Mouse (Mus musculus): ENCODE data around the gene Naa50. TPM values are rescaled to one million over a fixed set of nuclear protein-coding genes. Genes with fewer than 3 reads are reported as not detected.

Gene Naa50
- polyA plus RNA-seq (2015; fragmentation: Nextera tagmentation; extraction: Ambion mirVana): 64.2 and 72.0 TPM in 2 replicates

- no peaks in the 10 kb centered on the region for H3K36me3 ChIP-seq
- peak within 1 kb of the TSS; percentile 87 for H3K4me2 ChIP-seq
- under 1% methylated on average over 69 of the region's 71 CpGs for WGBS
- peak; percentile 89 for ATAC-seq (ENCODE audit: low FRiP score)
- H3K9ac ChIP-seq (replicated peaks): peak within 1 kb of the TSS; percentile 95
- H3K27ac ChIP-seq (replicated peaks): peak within 1 kb of the TSS; percentile 98
- no peaks in the 10 kb centered on the region for H3K9me3 ChIP-seq (replicated peaks)
- no peaks in the 10 kb centered on the region for H3K27me3 ChIP-seq (replicated peaks)
- peaks cover 27% of the 10 kb centered on the region for H3K4me1 ChIP-seq
- H3K4me3 ChIP-seq (replicated peaks): peak within 1 kb of the TSS; percentile 94
Observed at GRCm38 (mm10) chr16:44139536-44140185, at the start of gene Naa50, which contains the start of gene Atp6v1a. Gene Naa50, plus strand, starts transcription at chr16:44139830. Gene Atp6v1a, minus strand, starts transcription at chr16:44139705.

- no peak for ATAC-seq (ENCODE audit: low FRiP score)
- Histone ChIP-seq H3K9me3 (replicated peaks) (no peaks in the 10 kb centered on the region), H3K4me1 (no peaks in the 10 kb centered on the region), H3K9ac (replicated peaks) (no peak overlapping the region), H3K36me3 (peaks cover 79% of the 10 kb centered on the region), H3K27ac (replicated peaks) (no peak overlapping the region), H3K4me3 (replicated peaks) (no peak overlapping the region), H3K4me2 (no peak overlapping the region), H3K27me3 (replicated peaks) (no peaks in the 10 kb centered on the region)
- 95% methylated on average over 7 of the region's 7 CpGs for WGBS
Observed at GRCm38 (mm10) chr16:44099377-44099776, 40.3 kb upstream of the Naa50 start.

GRCm38 (mm10) chr16:44101181-44101710 lies 38.4 kb upstream of the Naa50 start:
- Histone ChIP-seq H3K4me2 (no peak overlapping the region), H3K4me1 (no peaks in the 10 kb centered on the region), H3K9ac (replicated peaks) (no peak overlapping the region), H3K36me3 (peaks cover 70% of the 10 kb centered on the region), H3K27ac (replicated peaks) (no peak overlapping the region), H3K9me3 (replicated peaks) (no peaks in the 10 kb centered on the region), H3K27me3 (replicated peaks) (no peaks in the 10 kb centered on the region), H3K4me3 (replicated peaks) (no peak overlapping the region)
- WGBS: 94% methylated on average over 12 of the region's 12 CpGs
- ATAC-seq (ENCODE audit: low FRiP score): no peak

GRCm38 (mm10) chr16:44102925-44103324 lies 36.7 kb upstream of the Naa50 start:
- WGBS: 94% methylated on average over 2 of the region's 2 CpGs
- Histone ChIP-seq H3K9me3 (replicated peaks) (no peaks in the 10 kb centered on the region), H3K4me3 (replicated peaks) (no peak overlapping the region), H3K9ac (replicated peaks) (no peak overlapping the region), H3K27ac (replicated peaks) (no peak overlapping the region), H3K4me2 (no peak overlapping the region), H3K4me1 (no peaks in the 10 kb centered on the region), H3K27me3 (replicated peaks) (no peaks in the 10 kb centered on the region), H3K36me3 (peaks cover 73% of the 10 kb centered on the region)
- no peak for ATAC-seq (ENCODE audit: low FRiP score)

GRCm38 (mm10) chr16:44103806-44104766 lies 35.5 kb upstream of the Naa50 start:
- peaks cover 73% of the 10 kb centered on the region for H3K36me3 ChIP-seq
- no peak for ATAC-seq (ENCODE audit: low FRiP score)

GRCm38 (mm10) chr16:44105211-44105610 lies 34.4 kb upstream of the Naa50 start:
- ATAC-seq (ENCODE audit: low FRiP score): no peak
- WGBS: 92% methylated on average over 2 of the region's 2 CpGs

More at GRCm38 (mm10) chr16:44103806-44104766, 35.5 kb upstream of the Naa50 start:
- H3K4me1 ChIP-seq: no peaks in the 10 kb centered on the region
- H3K4me3 ChIP-seq (replicated peaks): no peak overlapping the region
- H3K27me3 ChIP-seq (replicated peaks): no peaks in the 10 kb centered on the region
- H3K4me2 ChIP-seq: no peak overlapping the region
- H3K27ac ChIP-seq (replicated peaks): no peak overlapping the region
- no peak overlapping the region for H3K9ac ChIP-seq (replicated peaks)
- WGBS: 89% methylated on average over 18 of the region's 18 CpGs
- no peaks in the 10 kb centered on the region for H3K9me3 ChIP-seq (replicated peaks)

GRCm38 (mm10) chr16:44109002-44109401 lies 30.6 kb upstream of the Naa50 start:
- ATAC-seq (ENCODE audit: low FRiP score): no peak
- H3K4me3 ChIP-seq (replicated peaks): no peak overlapping the region
- peaks cover 58% of the 10 kb centered on the region for H3K36me3 ChIP-seq
- no peaks in the 10 kb centered on the region for H3K4me1 ChIP-seq
- H3K4me2 ChIP-seq: no peak overlapping the region
- no peak overlapping the region for H3K27ac ChIP-seq (replicated peaks)
- no peak overlapping the region for H3K9ac ChIP-seq (replicated peaks)
- no peaks in the 10 kb centered on the region for H3K27me3 ChIP-seq (replicated peaks)
- H3K9me3 ChIP-seq (replicated peaks): no peaks in the 10 kb centered on the region
- 68% methylated on average over 4 of the region's 4 CpGs for WGBS

More at GRCm38 (mm10) chr16:44105211-44105610, 34.4 kb upstream of the Naa50 start:
- Histone ChIP-seq H3K4me3 (replicated peaks) (no peak overlapping the region), H3K36me3 (peaks cover 74% of the 10 kb centered on the region), H3K4me1 (no peaks in the 10 kb centered on the region), H3K27me3 (replicated peaks) (no peaks in the 10 kb centered on the region), H3K27ac (replicated peaks) (no peak overlapping the region), H3K9me3 (replicated peaks) (no peaks in the 10 kb centered on the region), H3K4me2 (no peak overlapping the region), H3K9ac (replicated peaks) (no peak overlapping the region)

- Histone ChIP-seq H3K36me3 (peaks cover 13% of the 10 kb centered on the region; the same call in 1 of the 2 replicates), H3K9me3 (replicated peaks) (no peaks in the 10 kb centered on the region), H3K4me3 (replicated peaks) (no peak overlapping the region), H3K27me3 (replicated peaks) (no peaks in the 10 kb centered on the region), H3K4me1 (0 out of 2 replicates have a peak, but pooled peaks cover 4% of the 10 kb centered on the region), H3K4me2 (no peak overlapping the region), H3K27ac (replicated peaks) (no peak overlapping the region), H3K9ac (replicated peaks) (no peak overlapping the region)
- no peak for ATAC-seq (ENCODE audit: low FRiP score)
- WGBS: 83% methylated on average over 7 of the region's 7 CpGs
Observed at GRCm38 (mm10) chr16:44119753-44120501, 19.7 kb upstream of the Naa50 start.

GRCm38 (mm10) chr16:44122122-44122521 lies 17.5 kb upstream of the Naa50 start:
- no peak overlapping the region for H3K4me2 ChIP-seq
- H3K36me3 ChIP-seq: no peaks in the 10 kb centered on the region
- H3K27me3 ChIP-seq (replicated peaks): no peaks in the 10 kb centered on the region
- ATAC-seq (ENCODE audit: low FRiP score): no peak
- no peak overlapping the region for H3K4me3 ChIP-seq (replicated peaks)
- H3K27ac ChIP-seq (replicated peaks): no peak overlapping the region
- no peaks in the 10 kb centered on the region for H3K9me3 ChIP-seq (replicated peaks)
- WGBS: 92% methylated on average over 6 of the region's 6 CpGs
- H3K4me1 ChIP-seq: 0 out of 2 replicates have a peak, but pooled peaks cover 4% of the 10 kb centered on the region
- H3K9ac ChIP-seq (replicated peaks): no peak overlapping the region

- Histone ChIP-seq H3K27ac (replicated peaks) (no peak overlapping the region), H3K4me3 (replicated peaks) (no peak overlapping the region), H3K36me3 (no peaks in the 10 kb centered on the region), H3K4me1 (0 out of 2 replicates have a peak, but pooled peaks cover 4% of the 10 kb centered on the region), H3K4me2 (no peak overlapping the region), H3K27me3 (replicated peaks) (no peaks in the 10 kb centered on the region), H3K9me3 (replicated peaks) (no peaks in the 10 kb centered on the region), H3K9ac (replicated peaks) (no peak overlapping the region)
- ATAC-seq (ENCODE audit: low FRiP score): no peak
- 82% methylated on average over 6 of the region's 6 CpGs for WGBS
Observed at GRCm38 (mm10) chr16:44122574-44122973, 17.1 kb upstream of the Naa50 start.
